Mouse (Mus musculus) heart, adult 2 months (tissue): ENCODE measurements around the gene Gm37240. TPM values are rescaled to one million over a fixed set of nuclear protein-coding genes. Genes with fewer than 3 reads are reported as not detected.

Source experiments
- DNase-seq, 2 experiments: peaks; one replicate each; pipeline ENCODE4 v3.0.0; 2021
- H3K27ac ChIP-seq: fragments of 200-600 bp; 2 replicates; pipeline ENCODE4 v1.8.1; 2022
- H3K27me3 ChIP-seq: fragments of 200-500 bp; 2 replicates; pipeline ENCODE4 v1.6.1; 2012; ENCODE audit warnings: mild to moderate bottlenecking, low read length, inconsistent platforms, mixed read lengths; ENCODE audit not compliant: control insufficient read depth, insufficient read depth
- H3K36me3 ChIP-seq: fragments of 200-500 bp; 2 replicates; pipeline ENCODE4 v1.6.1; 2012; ENCODE audit warnings: low read length, inconsistent platforms; ENCODE audit not compliant: control insufficient read depth, insufficient read depth
- H3K4me1 ChIP-seq: fragments of 200-500 bp; 2 replicates; pipeline ENCODE4 v1.6.1; 2011; ENCODE audit warnings: low read length; ENCODE audit not compliant: control insufficient read depth, insufficient read depth
- H3K4me3 ChIP-seq: fragments of 200-600 bp; 2 replicates; pipeline ENCODE4 v1.8.1; 2022
- H3K79me2 ChIP-seq: fragments of 200-500 bp; replicated peaks from 2 replicates; pipeline ENCODE4 v1.6.1; 2012; ENCODE audit warnings: mild to moderate bottlenecking, inconsistent platforms, low read length, moderate library complexity, mixed read lengths; ENCODE audit not compliant: control insufficient read depth, insufficient read depth
- H3K9ac ChIP-seq: fragments of 200-500 bp; 2 replicates; pipeline ENCODE4 v1.6.1; 2012; ENCODE audit warnings: low read depth, mild to moderate bottlenecking, control low read depth, inconsistent platforms, low read length, mixed read lengths
- CTCF ChIP-seq: fragments of 200-600 bp; IDR thresholded peaks from 2 replicates; pipeline ENCODE4 v1.8.1; 2022; ENCODE audit warnings: antibody characterized with exemption, mild to moderate bottlenecking, moderate library complexity
- EP300 ChIP-seq: fragments of 200-500 bp; IDR thresholded peaks from 2 replicates; pipeline ENCODE4 v1.6.1; 2011; ENCODE audit warnings: low read depth, low read length, control low read depth; ENCODE audit not compliant: insufficient read depth
- POLR2A ChIP-seq: fragments of 200-500 bp; IDR thresholded peaks from 2 replicates; pipeline ENCODE4 v1.6.1; 2011; ENCODE audit warnings: mild to moderate bottlenecking, low read depth, low read length, control low read depth; ENCODE audit not compliant: insufficient read depth
- WGBS: fragments of 180-500 bp; shearing (Covaris S2); methylation state at CpG from one replicate; pipeline ENCODE4 v1.1.7; 2018; 5-methylcytosine and 5-hydroxymethylcytosine counted together
- intact Hi-C: fragments of 180-260 bp; cut with DNase I; formaldehyde crosslinking; loops from one replicate; pipeline ENCODE4 v1.15.1; 2025
- polyA plus RNA-seq: library from polyadenylated mRNA; depleted of rRNA; stranded (reverse); fragments of >200 nt; gene quantifications from 2 replicates; pipeline ENCODE4 v1.2.3, GENCODE M21; 2012
- total RNA-seq, 2 experiments: library from RNA; stranded (reverse); gene quantifications; 2 replicates each; pipeline ENCODE4 v1.2.3; 2021

Gm37240 gene
- total and polyA plus RNA-seq, 3 experiments = 25.0 to 45.3 (median 36.6) TPM

GRCm38 (mm10) chr3:84619056-84619455 lies 1268.3 kb downstream of the Gm37240 start:
- Histone ChIP-seq H3K27ac (no peak overlapping the region), H3K36me3 (no peaks in the 10 kb centered on the region), H3K4me3 (no peak overlapping the region), H3K79me2 (no peaks in the 10 kb centered on the region), H3K27me3 (no peaks in the 10 kb centered on the region), H3K4me1 (no peaks in the 10 kb centered on the region; the same call in 1 of the 2 replicates), H3K9ac (no peak overlapping the region)
- no peak for DNase-seq
- intact Hi-C loops = loop anchor here (5.0 kb wide), 1 partner anchor 288 kb away; no protein-coding TSS in a partner anchor
- WGBS = 88% methylated on average over 7 of the region's 7 CpGs
- TF ChIP-seq EP300 (no peak), POLR2A (no peak), CTCF (no peak)

GRCm38 (mm10) chr3:84618627-84619026 lies 1268.7 kb downstream of the Gm37240 start:
- H3K36me3 ChIP-seq = no peaks in the 10 kb centered on the region
- intact Hi-C loops = loop anchor here (5.0 kb wide), 1 partner anchor 289 kb away; no protein-coding TSS in a partner anchor
- 85% methylated on average over 2 of the region's 2 CpGs for WGBS

DNA sequence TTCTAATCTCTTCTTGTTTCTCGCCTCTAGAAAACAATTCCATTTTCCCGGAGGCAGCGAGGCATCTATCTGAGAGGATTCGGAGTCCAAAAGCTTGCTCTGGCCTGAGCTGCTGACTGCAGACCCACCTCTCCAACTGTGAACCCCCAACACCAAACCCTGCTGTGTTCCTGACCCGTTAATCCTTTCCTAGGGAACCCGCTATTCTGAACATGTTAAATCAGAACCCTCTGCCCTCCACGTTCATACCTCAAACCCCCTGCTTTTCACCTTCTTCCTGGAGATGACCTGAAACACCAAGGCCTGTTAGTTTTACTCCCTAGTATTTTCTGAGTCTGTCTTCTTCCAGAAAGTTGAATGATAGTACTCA lies 1271.5 kb downstream of the Gm37240 start:
- Histone ChIP-seq H3K4me3 (no peak overlapping the region), H3K36me3 (no peaks in the 10 kb centered on the region), H3K27me3 (no peaks in the 10 kb centered on the region), H3K9ac (no peak overlapping the region), H3K27ac (no peak overlapping the region), H3K4me1 (no peaks in the 10 kb centered on the region), H3K79me2 (no peaks in the 10 kb centered on the region)
- intact Hi-C loops = loop anchor here (1.0 to 5.0 kb wide), 3 partner anchors 77 to 291 kb away; no protein-coding TSS in a partner anchor
- WGBS = 38% methylated on average over 7 of the region's 7 CpGs
- DNase-seq = no peak
- TF ChIP-seq EP300 (no peak), CTCF (no peak), POLR2A (no peak)

More at GRCm38 (mm10) chr3:84618627-84619026, 1268.7 kb downstream of the Gm37240 start:
- Histone ChIP-seq H3K9ac (no peak overlapping the region), H3K4me3 (no peak overlapping the region), H3K27me3 (no peaks in the 10 kb centered on the region), H3K79me2 (no peaks in the 10 kb centered on the region), H3K27ac (no peak overlapping the region), H3K4me1 (no peaks in the 10 kb centered on the region)
- no peak for DNase-seq
- TF ChIP-seq CTCF (no peak), POLR2A (no peak), EP300 (no peak)

DNA sequence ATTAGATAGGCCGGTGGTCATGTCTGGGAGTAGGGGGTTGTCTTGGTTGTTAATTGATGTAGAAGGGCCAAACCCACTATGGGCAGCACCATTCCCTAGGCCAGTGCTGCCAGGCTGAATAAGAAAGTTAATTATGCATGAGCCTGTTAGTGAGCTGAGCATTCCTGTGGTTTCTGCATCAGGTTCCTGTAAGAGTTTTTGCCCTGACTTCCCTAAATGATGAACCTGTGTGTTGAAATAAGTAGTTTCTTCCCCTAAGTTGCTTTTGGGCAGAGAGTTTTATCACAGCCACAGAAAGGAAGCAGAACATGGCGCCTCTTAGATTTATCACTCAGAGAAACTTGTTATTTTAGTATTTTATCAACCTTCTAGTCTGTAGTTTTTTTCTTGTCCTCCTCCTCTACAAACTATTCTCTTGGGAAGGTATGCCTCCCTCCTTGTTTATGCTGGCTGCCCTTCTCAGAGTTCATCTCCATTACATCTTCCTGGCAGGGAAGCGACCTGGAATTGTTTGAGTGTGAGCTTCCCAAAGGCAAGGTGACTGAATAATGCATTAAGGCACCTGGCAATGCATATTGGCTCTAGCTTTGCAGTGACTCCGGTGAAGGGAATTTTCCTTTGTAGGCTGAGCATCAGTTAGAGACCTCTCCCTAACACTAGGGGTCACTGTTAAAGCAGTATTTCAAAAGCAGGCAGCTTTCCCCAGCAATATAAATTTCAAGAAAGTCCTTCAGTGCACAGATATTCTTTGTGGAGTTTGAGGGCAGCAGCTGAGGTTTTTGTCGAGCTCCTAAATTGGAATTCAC lies 1272.1 kb downstream of the Gm37240 start:
- Histone ChIP-seq H3K4me3 (no peak overlapping the region), H3K27ac (no peak overlapping the region), H3K4me1 (no peaks in the 10 kb centered on the region), H3K36me3 (no peaks in the 10 kb centered on the region), H3K9ac (no peak overlapping the region), H3K79me2 (no peaks in the 10 kb centered on the region), H3K27me3 (no peaks in the 10 kb centered on the region)
- no peak for DNase-seq
- TF ChIP-seq POLR2A (no peak), CTCF (peak; percentile 86)
- intact Hi-C loops = loop anchor here (1.0 to 5.0 kb wide), 3 partner anchors 78 to 292 kb away; no protein-coding TSS in a partner anchor
- WGBS = 15% methylated on average over 5 of the region's 5 CpGs

- Histone ChIP-seq H3K9ac (no peak overlapping the region), H3K27ac (no peak overlapping the region), H3K79me2 (no peaks in the 10 kb centered on the region), H3K36me3 (no peaks in the 10 kb centered on the region), H3K4me3 (no peak overlapping the region), H3K4me1 (no peaks in the 10 kb centered on the region), H3K27me3 (peaks cover 2% of the 10 kb centered on the region; the same call in 1 of the 2 replicates)
- intact Hi-C loops = loop anchor here (5.0 kb wide), 1 partner anchor 282 kb away; no protein-coding TSS in a partner anchor
- no peak for TF ChIP-seq POLR2A
- TF ChIP-seq EP300 = no peak
- TF ChIP-seq CTCF = no peak
- DNase-seq = no peak
- 85% methylated on average over 9 of the region's 9 CpGs for WGBS
These were observed 1277.1 kb downstream of the Gm37240 start for GRCm38 (mm10) chr3:84610183-84610710.

GRCm38 (mm10) chr3:84603212-84603611 lies 1284.1 kb downstream of the Gm37240 start:
- WGBS = 56% methylated on average over 9 of the region's 9 CpGs
- H3K4me3 ChIP-seq = no peak overlapping the region
- H3K36me3 ChIP-seq = no peaks in the 10 kb centered on the region
- H3K9ac ChIP-seq = no peak overlapping the region
- intact Hi-C loops = no loop called here
- TF ChIP-seq POLR2A (no peak), CTCF (no peak), EP300 (no peak)
- H3K27me3 ChIP-seq = peaks cover 2% of the 10 kb centered on the region; the same call in 1 of the 2 replicates
- H3K27ac ChIP-seq = no peak overlapping the region
- H3K4me1 ChIP-seq = no peaks in the 10 kb centered on the region
- no peaks in the 10 kb centered on the region for H3K79me2 ChIP-seq
- DNase-seq = no peak
